Mouse (Mus musculus) heart, adult 18-20 months (tissue): ENCODE measurements at regions not wholly inside any gene's neighbourhood (a gene's known extent, or its start where the extent isn't known, plus 50 kb on each side); places are given as distances from the start of the nearest gene placed in this dataset.

Experiments
- DNase-seq, 2 experiments: peaks; one replicate each; pipeline ENCODE4 v3.0.0; 2021 to 2022; ENCODE audit warnings: mixed read lengths in 1 of 2
- microRNA-seq, 2 experiments: library from miRNA; unstranded; fragments of <30 nt; microRNA quantifications; one replicate each; pipeline ENCODE4 v1.2.0; 2022

DNA sequence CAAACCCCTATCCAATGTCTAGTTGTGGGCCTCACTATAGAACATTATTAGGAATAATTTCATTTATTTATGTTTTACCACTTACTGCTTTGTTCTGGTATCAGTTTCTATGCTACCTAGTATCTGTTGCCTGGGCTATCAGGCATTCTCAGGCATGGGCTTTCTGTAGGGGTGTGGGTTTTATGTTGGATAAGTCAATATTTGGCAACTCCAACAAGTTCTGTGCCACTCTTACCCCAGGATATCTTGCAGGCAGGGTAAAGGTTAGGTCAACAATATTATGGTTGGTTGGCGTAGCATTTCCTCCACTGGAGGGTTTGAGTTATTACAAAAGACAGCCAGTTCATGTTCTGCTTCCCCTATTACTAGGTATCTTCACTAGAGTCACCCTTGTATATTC lies 65.8 kb downstream of the Smim10l1 start:
- no peak for DNase-seq

DNA sequence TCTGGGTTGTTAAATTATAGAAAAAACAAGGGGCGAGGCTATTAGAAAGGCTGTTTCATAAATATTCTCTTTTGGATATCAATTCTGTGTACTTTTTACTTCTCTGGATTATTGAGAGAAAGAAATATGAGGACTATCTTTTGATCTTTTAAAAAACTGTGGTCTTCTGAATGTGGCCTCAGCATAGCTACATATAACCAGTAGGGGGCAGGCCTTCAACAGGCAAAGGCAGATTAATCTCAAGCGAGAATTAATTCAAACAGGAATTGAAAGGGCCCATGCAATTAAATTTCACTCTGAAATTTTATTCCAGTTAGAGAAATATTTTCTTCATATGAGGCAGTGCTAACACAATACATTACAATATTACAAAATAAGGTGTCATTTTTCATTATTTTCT lies 66.6 kb downstream of the Smim10l1 start:
- no peak for DNase-seq

DNA sequence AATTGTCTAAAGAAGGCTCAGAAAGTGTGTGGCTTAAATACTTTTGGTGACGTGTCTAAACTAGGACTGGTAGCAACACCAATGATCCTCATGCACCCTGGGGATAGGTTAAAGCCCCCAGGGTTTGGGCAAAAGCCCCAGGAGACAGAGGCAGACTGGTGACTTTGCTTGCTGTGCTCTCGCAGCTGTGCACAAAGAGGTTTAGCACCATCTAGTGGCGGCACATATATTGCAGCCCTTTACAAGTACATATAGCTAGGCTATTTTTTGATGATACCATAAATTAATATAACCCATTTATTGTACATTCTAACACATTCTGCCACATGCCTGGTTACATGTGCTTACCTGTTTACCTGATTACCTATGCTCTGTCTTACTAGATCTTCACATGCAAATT lies 85.8 kb upstream of the 5530400C23Rik start:
- DNase-seq: peak; percentile 17 to 67

Small RNAs in the stretch of these regions (microRNA-seq; reads per million reads assigned to microRNA genes)
- 0 reads per million in 2 experiments for gene Gm23403
- 0 reads per million in 2 experiments for gene Gm25019
